In the genomic region with DNA sequence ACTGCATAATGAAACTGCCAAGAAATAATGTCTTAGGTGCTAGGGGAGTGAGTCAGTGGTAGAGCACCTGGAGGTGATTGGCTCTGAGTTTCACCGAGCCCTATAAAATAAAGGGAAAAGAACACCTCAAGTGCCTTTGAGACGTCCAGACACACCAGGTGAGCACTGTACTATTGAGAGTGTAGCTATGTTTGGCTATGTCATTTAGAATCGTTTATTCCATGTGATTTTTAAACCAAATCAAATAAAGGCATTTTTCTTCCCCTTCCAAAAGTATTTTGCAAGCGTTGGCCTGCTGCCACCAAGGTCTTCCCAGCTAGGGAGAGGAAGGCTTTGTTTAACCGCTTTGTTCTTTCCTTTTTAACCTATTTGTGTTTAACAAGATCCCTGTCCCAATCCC, we compare ENCODE assay signal across 8 mouse cellular contexts. TPM values are rescaled to one million over a fixed set of nuclear protein-coding genes. Genes with fewer than 3 reads are reported as not detected.
DNase-seq lines count a peak whose midpoint lies in the region; ATAC-seq and TF ChIP-seq lines count a peak whose summit lies in the region.

No protein-coding gene starts in this region.

- H3K4me2 ChIP-seq in kidney, postnatal 0 days (ENCODE audit: low read length) = peak overlapping the region; percentile 58
- H3K4me2 ChIP-seq in forebrain, embryonic 14.5 days (ENCODE audit: low read length) = peak overlapping the region; percentile 56
- peak overlapping the region; percentile 59; the same call in 1 of the 2 replicates for H3K4me2 ChIP-seq in liver, embryonic 11.5 days
- peak overlapping the region; percentile 60 for H3K4me2 ChIP-seq in neural tube, embryonic 13.5 days

- H3K36me3 ChIP-seq in kidney, postnatal 0 days (ENCODE audit: insufficient read depth, low read length) = no peaks in the 10 kb centered on the region
- no peaks in the 10 kb centered on the region for H3K36me3 ChIP-seq in forebrain, embryonic 14.5 days (ENCODE audit: control insufficient read depth, insufficient read depth, low read length)
- no peaks in the 10 kb centered on the region for H3K36me3 ChIP-seq in liver, embryonic 11.5 days (ENCODE audit: control insufficient read depth, insufficient read depth, low read length)
- no peaks in the 10 kb centered on the region for H3K36me3 ChIP-seq in neural tube, embryonic 13.5 days

- no peak overlapping the region for H3K27ac ChIP-seq in kidney, postnatal 0 days
- no peak overlapping the region for H3K27ac ChIP-seq in forebrain, embryonic 14.5 days (ENCODE audit: low read depth, low read length)
- 0 out of 2 replicates have a peak overlapping the region, but pooled peaks have one; percentile 30 for H3K27ac ChIP-seq in liver, embryonic 11.5 days (ENCODE audit: low read depth, low read length)
- no peak overlapping the region for H3K27ac ChIP-seq in neural tube, embryonic 13.5 days (replicated peaks)

- no peaks in the 10 kb centered on the region for H3K27me3 ChIP-seq in kidney, postnatal 0 days (ENCODE audit: insufficient read depth, low read length)
- H3K27me3 ChIP-seq in forebrain, embryonic 14.5 days (replicated peaks; ENCODE audit: control insufficient read depth, insufficient read depth, low read length) = no peaks in the 10 kb centered on the region
- H3K27me3 ChIP-seq in liver, embryonic 11.5 days (replicated peaks; ENCODE audit: control insufficient read depth, insufficient read depth, low read length) = no peaks in the 10 kb centered on the region
- no peaks in the 10 kb centered on the region for H3K27me3 ChIP-seq in neural tube, embryonic 13.5 days

- ATAC-seq in kidney, postnatal 0 days (replicated peaks; ENCODE audit: low FRiP score, low read depth) = no peak
- no peak for ATAC-seq in forebrain, embryonic 14.5 days
- ATAC-seq in liver, embryonic 11.5 days (replicated peaks; ENCODE audit: low FRiP score) = no peak
- ATAC-seq in neural tube, embryonic 13.5 days (ENCODE audit: low read depth) = no peak

- H3K9me3 ChIP-seq in kidney, postnatal 0 days (replicated peaks; ENCODE audit: low read length) = no peaks in the 10 kb centered on the region
- H3K9me3 ChIP-seq in forebrain, embryonic 14.5 days (replicated peaks; ENCODE audit: control insufficient read depth, low read length) = no peaks in the 10 kb centered on the region
- H3K9me3 ChIP-seq in liver, embryonic 11.5 days (ENCODE audit: control insufficient read depth, low read length) = no peaks in the 10 kb centered on the region
- no peaks in the 10 kb centered on the region for H3K9me3 ChIP-seq in neural tube, embryonic 13.5 days

- peak; percentile 0 for DNase-seq in kidney, postnatal 0 days (ENCODE audit: low spot score)
- no peak for DNase-seq in kidney, postnatal 14 days
- DNase-seq in forebrain, embryonic 14.5 days (ENCODE audit: low spot score) = peak; percentile 4
- DNase-seq in liver, embryonic 11.5 days (ENCODE audit: low spot score) = no peak
- no peak for DNase-seq in retina, embryonic 14.5 days (ENCODE audit: low spot score)
- no peak for DNase-seq in spleen, postnatal 10 days (ENCODE audit: low spot score in 2 of 2)
- DNase-seq in c-Kit-positive CD71-positive TER-119-positive erythroid progenitor cells, embryonic 14.5 days (ENCODE audit: low spot score) = no peak

- H3K4me1 ChIP-seq in kidney, postnatal 0 days (replicated peaks; ENCODE audit: insufficient read depth, low read length) = no peaks in the 10 kb centered on the region
- no peaks in the 10 kb centered on the region for H3K4me1 ChIP-seq in forebrain, embryonic 14.5 days (ENCODE audit: control insufficient read depth, insufficient read depth, low read length)
- H3K4me1 ChIP-seq in liver, embryonic 11.5 days (replicated peaks; ENCODE audit: control insufficient read depth, insufficient read depth, low read length) = no peaks in the 10 kb centered on the region
- no peaks in the 10 kb centered on the region for H3K4me1 ChIP-seq in neural tube, embryonic 13.5 days (replicated peaks)

- no peak for TF ChIP-seq CTCF in kidney, postnatal 0 days (IDR thresholded peaks at IDR 0.05; ENCODE audit: low read depth)

- WGBS in kidney, postnatal 0 days = 58% methylated on average over 5 of the region's 5 CpGs
- 40% methylated on average over 5 of the region's 5 CpGs for WGBS in forebrain, embryonic 14.5 days
- 64% methylated on average over 5 of the region's 5 CpGs for WGBS in liver, embryonic 11.5 days
- WGBS in neural tube, embryonic 13.5 days = 66% methylated on average over 5 of the region's 5 CpGs

- peak overlapping the region; percentile 28; the same call in 1 of the 2 replicates for H3K4me3 ChIP-seq in kidney, postnatal 0 days (replicated peaks; ENCODE audit: low read depth, low read length)
- H3K4me3 ChIP-seq in forebrain, embryonic 14.5 days (ENCODE audit: low read depth, low read length) = no peak overlapping the region
- no peak overlapping the region for H3K4me3 ChIP-seq in liver, embryonic 11.5 days (ENCODE audit: low read depth, low read length)
- no peak overlapping the region for H3K4me3 ChIP-seq in neural tube, embryonic 13.5 days

- no peak overlapping the region for H3K9ac ChIP-seq in kidney, postnatal 0 days (ENCODE audit: low read depth, low read length)
- no peak overlapping the region; the same call in 1 of the 2 replicates for H3K9ac ChIP-seq in forebrain, embryonic 14.5 days (ENCODE audit: low read length)
- no peak overlapping the region for H3K9ac ChIP-seq in liver, embryonic 11.5 days (ENCODE audit: low read depth, low read length)
- no peak overlapping the region for H3K9ac ChIP-seq in neural tube, embryonic 13.5 days

RNA-seq across cellular contexts. Expression of a gene that starts 2.0 kb away (rescaled TPM):
- polyA plus RNA-seq in kidney, postnatal 0 days (2015; fragmentation: Nextera tagmentation; extraction: Ambion mirVana) = 14.7 and 16.8 TPM in 2 replicates
- 0.34 and 0.40 TPM in 2 replicates for polyA plus RNA-seq in forebrain, embryonic 14.5 days (2014; fragmentation: Nextera tagmentation; extraction: Ambion mirVana)
- 25.9 and 32.5 TPM in 2 replicates for polyA plus RNA-seq in liver, embryonic 11.5 days (2014; fragmentation: Nextera tagmentation; extraction: Ambion mirVana)
- 0.25 and 0.39 TPM in 2 replicates for polyA plus RNA-seq in neural tube, embryonic 13.5 days (2015; fragmentation: Nextera tagmentation; extraction: Ambion mirVana)

Comparison
In these comparisons a context has a peak if more than half of its experiments do, and no peak if none do; other contexts are left out.
1. DNase-seq: peak in kidney, postnatal 0 days (single experiment) and forebrain, embryonic 14.5 days (single experiment); none in kidney, postnatal 14 days (single experiment), liver, embryonic 11.5 days (single experiment), retina, embryonic 14.5 days (single experiment), spleen, postnatal 10 days (0 of 2) and c-Kit-positive CD71-positive TER-119-positive erythroid progenitor cells, embryonic 14.5 days (single experiment).
2. RNA of a gene that starts 2.0 kb away (polyA plus RNA-seq): 25.9 to 32.5 TPM in liver, embryonic 11.5 days and 14.7 to 16.8 TPM in kidney, postnatal 0 days; 0.25 to 0.39 TPM in neural tube, embryonic 13.5 days and 0.34 to 0.40 TPM in forebrain, embryonic 14.5 days; every median in the first group is over 10 times any median in the second.
3. Peak in every context shown above with its lines, with median percentiles within 50 percentile points of each other: H3K4me2 ChIP-seq.